Mouse (Mus musculus) heart, embryonic 14.5 days (tissue): ENCODE measurements around the gene Stn1. TPM values are rescaled to one million over a fixed set of nuclear protein-coding genes. Genes with fewer than 3 reads are reported as not detected.

Experiments used
- ATAC-seq: fragments of 200-750 bp; cut with Nextera tagmentation; 2 replicates; pipeline ENCODE4 v1.8.0; 2017; ENCODE audit warnings: low read depth, moderate TSS enrichment; ENCODE audit not compliant: insufficient number of reproducible peaks, insufficient read depth, low FRiP score
- H3K27ac ChIP-seq, 2 experiments: fragments of 200-500 bp in 1 of 2; fragments of 300-500 bp in 1 of 2; sonication (generic) in 1 of 2; replicated peaks in 1 of 2; 2 replicates each; pipeline ENCODE4 v1.5.1; 2012 to 2014; ENCODE audit warnings: low read depth in 2 of 2, low read length in 2 of 2, control low read depth in 1 of 2, mild to moderate bottlenecking in 1 of 2, mixed read lengths in 1 of 2; ENCODE audit not compliant: control insufficient read depth in 1 of 2, insufficient read depth in 1 of 2
- H3K27me3 ChIP-seq: fragments of 300-500 bp; sonication (generic); 2 replicates; pipeline ENCODE4 v1.6.1; 2014; ENCODE audit warnings: mild to moderate bottlenecking, low read length, control low read depth; ENCODE audit not compliant: control insufficient read depth, insufficient read depth
- H3K36me3 ChIP-seq: fragments of 300-500 bp; sonication (generic); 2 replicates; pipeline ENCODE4 v1.6.1; 2014; ENCODE audit warnings: mild to moderate bottlenecking, control low read depth, low read length, mixed read lengths; ENCODE audit not compliant: control insufficient read depth, insufficient read depth
- H3K4me1 ChIP-seq, 2 experiments: fragments of 200-500 bp in 1 of 2; fragments of 300-500 bp in 1 of 2; sonication (generic) in 1 of 2; 2 replicates each; pipeline ENCODE4 v1.6.1; 2012 to 2014; ENCODE audit warnings: low read length in 2 of 2, control low read depth in 1 of 2, mixed read lengths in 1 of 2; ENCODE audit not compliant: control insufficient read depth in 2 of 2, insufficient read depth in 2 of 2
- H3K4me2 ChIP-seq: fragments of 300-500 bp; sonication (generic); 2 replicates; pipeline ENCODE4 v1.6.1; 2014; ENCODE audit warnings: mild to moderate bottlenecking, low read length
- H3K4me3 ChIP-seq, 2 experiments: fragments of 200-500 bp in 1 of 2; fragments of 300-500 bp in 1 of 2; sonication (generic) in 1 of 2; 2 replicates each; pipeline ENCODE4 v1.5.1; 2012 to 2014; ENCODE audit warnings: low read length in 2 of 2, mild to moderate bottlenecking in 2 of 2, control low read depth in 1 of 2, low read depth in 1 of 2, moderate library complexity in 1 of 2; ENCODE audit not compliant: control insufficient read depth in 1 of 2, insufficient read depth in 1 of 2
- H3K9ac ChIP-seq: fragments of 300-500 bp; sonication (generic); 2 replicates; pipeline ENCODE4 v1.6.1; 2014; ENCODE audit warnings: mild to moderate bottlenecking, low read length
- H3K9me3 ChIP-seq: fragments of 300-500 bp; sonication (generic); 2 replicates; pipeline ENCODE4 v1.6.1; 2016; ENCODE audit warnings: low read length, control low read depth; ENCODE audit not compliant: control insufficient read depth
- WGBS: fragments of 180-500 bp; shearing (Covaris S2); extraction: QIAGEN DNeasy Blood & Tissue Kit; methylation state at CpG from one replicate; pipeline ENCODE4 v1.1.7; 2014; 5-methylcytosine and 5-hydroxymethylcytosine counted together
- polyA plus RNA-seq: library from polyadenylated mRNA; unstranded; fragments of >200 nt; fragmentation: Nextera tagmentation; extraction: Ambion mirVana; gene quantifications from 2 replicates; pipeline ENCODE4 v1.2.1, GENCODE M21; 2014

Stn1 gene
- polyA plus RNA-seq, 1 experiment from 2014 or later = 38.9 TPM

DNA sequence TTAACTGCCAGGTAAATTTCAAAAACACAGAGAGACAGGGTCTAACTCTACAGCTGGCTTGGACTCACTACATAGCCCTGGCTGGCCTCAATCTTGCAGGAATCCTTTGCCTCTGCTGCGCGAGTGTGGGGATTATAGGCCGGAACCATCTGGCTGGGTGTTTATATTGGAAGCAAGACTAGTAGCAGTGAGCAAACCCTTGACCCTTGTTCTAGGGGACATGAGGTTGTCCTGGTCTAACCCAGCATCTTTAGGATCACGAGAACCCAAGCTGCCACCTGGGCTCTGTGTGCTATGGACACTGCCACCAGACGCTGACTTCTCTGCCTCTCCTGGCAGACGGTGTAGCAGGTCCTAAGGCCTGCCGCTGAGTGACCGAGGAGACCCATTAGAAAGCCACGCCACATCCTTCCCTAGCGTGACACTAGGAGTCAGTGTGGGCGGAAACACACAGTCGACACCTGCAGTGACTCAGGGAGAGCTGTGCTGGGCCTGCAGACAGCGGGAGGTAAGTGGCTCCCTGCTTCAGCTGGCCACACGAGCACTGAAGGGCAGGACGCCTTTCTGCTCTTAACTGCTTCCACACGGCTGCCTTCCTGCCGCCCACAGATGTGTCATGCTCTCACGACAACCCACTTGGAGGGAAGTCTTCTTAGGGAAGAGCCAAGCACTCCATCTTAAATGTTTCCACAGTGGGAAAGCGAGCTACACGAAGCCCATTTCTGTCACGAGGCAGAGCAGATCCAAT is 10.9 kb downstream of the Stn1 start:
- ATAC-seq = no peak
- Histone ChIP-seq H3K27ac (peak overlapping the region; percentile 28 to 51; a peak in 3 of 4 replicates), H3K27me3 (no peaks in the 10 kb centered on the region), H3K4me1 (peaks cover 3 to 6% of the 10 kb centered on the region in 2 experiments; a peak in 1 of 4 replicates), H3K36me3 (peaks cover 49% of the 10 kb centered on the region), H3K9ac (no peak overlapping the region), H3K9me3 (no peaks in the 10 kb centered on the region), H3K4me2 (no peak overlapping the region), H3K4me3 (no peak overlapping the region)
- WGBS = 56% methylated on average over 21 of the region's 21 CpGs

DNA sequence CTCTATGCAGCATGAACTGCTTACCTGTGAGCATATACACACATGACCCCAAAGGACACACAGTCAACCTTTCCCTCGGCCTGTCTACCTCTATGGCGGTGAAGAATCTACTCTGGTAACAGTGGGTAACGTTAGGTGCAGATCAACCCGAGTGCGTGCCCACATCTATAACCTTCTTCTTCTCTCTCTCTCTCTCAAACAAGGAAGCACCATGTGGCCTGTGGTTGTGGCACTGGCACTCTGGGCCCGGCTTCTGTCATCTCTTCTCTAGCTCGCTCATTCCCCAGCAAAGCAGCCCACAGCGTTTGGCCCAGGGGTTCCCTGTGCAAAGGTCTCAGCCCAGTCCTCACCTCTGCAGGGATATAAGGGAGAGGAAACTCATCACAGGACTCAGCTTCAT is 12.4 kb downstream of the Stn1 start:
- H3K4me1 ChIP-seq = peaks cover 3 to 6% of the 10 kb centered on the region in 2 experiments; a peak in 1 of 4 replicates
- no peak overlapping the region for H3K27ac ChIP-seq
- WGBS = 91% methylated on average over 8 of the region's 8 CpGs
- peaks cover 61% of the 10 kb centered on the region for H3K36me3 ChIP-seq
- H3K9me3 ChIP-seq = no peaks in the 10 kb centered on the region
- no peak overlapping the region for H3K4me2 ChIP-seq
- H3K4me3 ChIP-seq = no peak overlapping the region
- H3K9ac ChIP-seq = no peak overlapping the region
- no peaks in the 10 kb centered on the region for H3K27me3 ChIP-seq
- no peak for ATAC-seq

DNA sequence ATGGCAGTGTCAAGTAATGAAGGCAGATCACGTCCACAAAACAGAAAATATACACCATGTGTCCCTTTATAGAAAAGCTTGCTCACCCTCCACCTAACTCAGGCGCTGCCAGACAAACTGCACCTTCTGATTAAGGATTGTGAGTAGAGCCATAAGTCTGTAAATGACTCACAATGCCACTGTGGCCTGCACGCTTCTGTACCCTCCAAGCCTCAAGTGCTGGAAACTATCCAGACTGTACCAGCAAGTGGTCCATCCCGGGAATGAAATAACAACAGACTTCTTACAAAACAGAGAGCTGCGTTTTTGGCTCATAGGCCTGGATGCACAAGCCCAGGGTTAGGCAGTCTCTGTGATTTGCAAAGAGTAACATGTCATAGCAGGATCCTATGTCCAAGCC is 15.9 kb downstream of the Stn1 start:
- H3K36me3 ChIP-seq = peaks cover 48% of the 10 kb centered on the region
- H3K27ac ChIP-seq = no peak overlapping the region
- no peaks in the 10 kb centered on the region for H3K9me3 ChIP-seq
- H3K27me3 ChIP-seq = no peaks in the 10 kb centered on the region
- no peak overlapping the region for H3K4me2 ChIP-seq
- ATAC-seq = no peak
- 83% methylated on average over 5 of the region's 5 CpGs for WGBS
- H3K4me1 ChIP-seq = peaks cover 8% of the 10 kb centered on the region in 2 experiments; a peak in 3 of 4 replicates
- H3K9ac ChIP-seq = no peak overlapping the region
- no peak overlapping the region for H3K4me3 ChIP-seq

DNA sequence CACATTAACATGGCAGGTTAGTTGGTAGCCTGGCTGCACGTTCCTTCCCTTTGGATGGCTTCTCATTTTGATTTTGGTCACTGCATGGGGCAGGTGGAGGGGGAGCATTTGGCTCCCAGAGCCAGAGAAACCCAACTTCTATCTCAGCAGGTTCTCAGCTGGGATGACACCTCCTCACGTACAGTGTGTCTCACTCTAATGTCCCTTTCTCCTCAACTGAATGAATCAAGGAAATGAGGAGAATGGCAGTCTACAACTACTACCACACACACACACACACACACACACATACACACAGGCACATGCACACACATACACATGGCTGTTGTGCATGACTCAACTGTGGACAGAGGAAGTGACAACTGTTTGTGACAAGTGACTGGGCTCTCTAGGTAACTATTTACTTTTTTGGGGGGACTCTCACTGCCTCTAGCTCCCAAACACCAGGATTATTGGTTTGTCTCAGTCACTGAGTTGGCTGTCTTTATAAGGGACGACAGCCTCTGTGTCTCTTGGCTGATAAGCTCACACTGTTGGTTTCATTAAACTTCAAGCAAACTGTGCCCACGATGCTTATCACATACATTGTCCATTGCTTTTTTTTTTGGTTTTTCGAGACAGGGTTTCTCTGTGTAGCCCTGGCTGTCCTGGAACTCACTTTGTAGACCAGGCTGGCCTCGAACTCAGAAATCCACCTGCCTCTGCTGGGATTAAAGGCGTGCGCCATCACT is 18.0 kb downstream of the Stn1 start:
- H3K27me3 ChIP-seq = no peaks in the 10 kb centered on the region
- H3K4me3 ChIP-seq = no peak overlapping the region
- no peak overlapping the region for H3K9ac ChIP-seq
- no peaks in the 10 kb centered on the region for H3K9me3 ChIP-seq
- no peak overlapping the region for H3K27ac ChIP-seq
- WGBS = 77% methylated on average over 8 of the region's 8 CpGs
- peaks cover 11 to 19% of the 10 kb centered on the region in 2 experiments; a peak in 3 of 4 replicates for H3K4me1 ChIP-seq
- ATAC-seq = no peak
- no peak overlapping the region for H3K4me2 ChIP-seq
- H3K36me3 ChIP-seq = peaks cover 59% of the 10 kb centered on the region

DNA sequence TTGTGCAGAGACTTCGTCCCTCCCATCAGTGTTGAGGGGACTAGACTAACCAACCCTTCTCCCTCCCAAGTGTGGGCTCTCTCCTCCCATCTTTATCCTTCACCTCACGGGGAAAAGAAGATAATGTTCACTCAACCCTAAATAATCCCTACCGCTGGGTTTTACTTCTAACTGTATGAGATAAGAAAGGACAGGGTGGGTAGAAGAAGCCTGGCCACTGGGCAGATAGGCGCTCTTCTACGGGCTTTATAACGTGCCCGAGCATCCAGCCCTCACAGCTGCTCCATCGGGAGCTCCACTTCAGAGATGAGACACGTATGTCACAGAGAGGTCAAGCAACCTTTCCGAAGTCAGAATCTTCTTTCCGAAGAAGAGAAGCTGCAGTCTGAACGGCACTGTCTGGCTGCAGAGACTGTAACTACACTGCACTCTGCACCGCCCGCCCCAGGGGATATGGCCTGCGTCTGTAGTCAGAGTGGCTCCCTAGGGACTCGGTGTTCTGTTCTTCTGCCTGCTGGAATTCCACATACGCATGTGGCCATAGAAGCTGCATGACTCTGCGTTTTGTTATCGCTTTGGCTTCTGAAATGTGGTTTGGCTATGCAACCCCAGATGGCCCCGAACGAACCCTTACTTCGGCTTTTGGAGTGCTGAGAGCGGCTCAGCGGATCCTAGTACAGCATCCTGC is 18.7 kb downstream of the Stn1 start:
- ATAC-seq = no peak
- no peak overlapping the region for H3K27ac ChIP-seq
- H3K4me1 ChIP-seq = peaks cover 11 to 24% of the 10 kb centered on the region in 2 experiments; a peak in 3 of 4 replicates
- H3K4me3 ChIP-seq = no peak overlapping the region
- WGBS = 64% methylated on average over 24 of the region's 24 CpGs
- no peak overlapping the region for H3K9ac ChIP-seq
- peaks cover 57% of the 10 kb centered on the region for H3K36me3 ChIP-seq
- no peaks in the 10 kb centered on the region for H3K27me3 ChIP-seq
- no peak overlapping the region for H3K4me2 ChIP-seq
- no peaks in the 10 kb centered on the region for H3K9me3 ChIP-seq

DNA sequence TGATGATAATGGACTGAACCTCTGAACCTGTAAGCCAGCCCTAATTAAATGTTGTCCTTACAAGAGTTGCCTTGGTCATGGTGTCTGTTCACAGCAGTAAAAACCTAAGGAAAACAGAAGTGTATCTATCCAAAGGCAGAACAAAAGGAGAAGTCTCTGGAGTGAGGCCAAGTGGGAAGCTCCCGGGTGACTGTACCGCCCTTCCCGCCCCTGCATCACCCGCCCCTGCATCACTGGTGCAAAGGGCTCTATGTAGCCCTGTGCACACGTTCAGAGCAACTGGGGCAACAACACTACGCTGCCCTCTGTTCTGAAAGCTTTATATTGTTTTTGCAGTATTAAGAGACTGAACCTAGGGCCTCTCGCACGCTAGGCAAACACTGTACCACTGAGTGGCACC is 19.7 kb downstream of the Stn1 start:
- 83% methylated on average over 8 of the region's 8 CpGs for WGBS
- no peak overlapping the region for H3K9ac ChIP-seq

DNA sequence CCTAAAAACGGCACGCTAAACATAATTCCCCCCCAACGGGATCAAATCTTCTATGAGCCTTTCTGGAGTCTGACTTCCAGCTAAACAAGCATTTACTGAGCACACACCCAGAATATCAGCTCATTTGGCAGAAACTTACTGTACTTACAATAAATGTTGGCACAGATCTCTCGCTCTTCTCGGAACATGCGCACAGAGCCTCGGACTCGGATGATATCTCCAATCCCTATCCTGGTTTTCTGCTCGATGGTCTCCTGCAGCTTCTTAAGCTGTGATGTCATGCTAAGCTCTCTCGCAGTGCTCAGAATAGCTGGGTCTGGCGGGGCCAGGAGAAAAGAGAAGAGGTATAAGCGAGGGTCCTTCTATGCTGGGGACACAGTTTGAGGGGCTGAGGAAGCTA is 20.4 kb downstream of the Stn1 start:
- peaks cover 17 to 40% of the 10 kb centered on the region in 2 experiments for H3K4me1 ChIP-seq
- H3K27me3 ChIP-seq = no peaks in the 10 kb centered on the region
- no peak overlapping the region for H3K4me2 ChIP-seq
- ATAC-seq = no peak
- WGBS = 49% methylated on average over 12 of the region's 12 CpGs
- no peak overlapping the region; the same call in 1 of the 2 replicates for H3K9ac ChIP-seq
- no peak overlapping the region for H3K4me3 ChIP-seq
- peaks cover 42% of the 10 kb centered on the region for H3K36me3 ChIP-seq
- H3K27ac ChIP-seq = peak overlapping the region; percentile 46 to 57
- no peaks in the 10 kb centered on the region for H3K9me3 ChIP-seq

More for the DNA sequence above, 19.7 kb downstream of the Stn1 start:
- Histone ChIP-seq H3K4me2 (no peak overlapping the region), H3K4me1 (peaks cover 17 to 34% of the 10 kb centered on the region in 2 experiments), H3K27ac (no peak overlapping the region), H3K36me3 (peaks cover 49% of the 10 kb centered on the region), H3K27me3 (no peaks in the 10 kb centered on the region), H3K4me3 (no peak overlapping the region), H3K9me3 (no peaks in the 10 kb centered on the region)
- no peak for ATAC-seq
